1 mouse cellular context compared by ENCODE assay signal in the genomic region with DNA sequence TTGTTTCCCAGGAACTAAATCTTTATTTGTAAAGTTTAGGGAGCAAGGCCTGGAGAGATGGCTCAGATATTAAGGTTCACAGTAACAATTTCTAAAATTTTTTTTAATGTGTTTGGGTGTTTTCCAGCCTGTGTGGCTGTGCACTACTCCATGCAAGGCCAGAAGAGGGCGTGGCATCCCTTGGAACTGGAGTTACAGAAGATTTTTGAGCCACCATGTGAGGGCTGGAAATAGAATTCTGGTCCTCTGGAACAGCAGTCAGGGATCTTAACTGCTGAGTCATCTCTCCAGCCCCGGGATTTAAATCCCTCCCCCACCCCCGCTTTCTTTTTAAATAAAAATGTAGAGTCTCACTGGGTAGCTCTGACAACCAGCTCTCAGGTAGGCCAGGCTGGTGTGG.
TF ChIP-seq lines count a peak whose summit lies in the region.

No protein-coding gene starts in this region.

TF ChIP-seq in ES-E14, 5 proteins besides CTCF, POLR2A, EP300 and RAD21 (continued from another document):
- TF ChIP-seq ZNF384 (IDR thresholded peaks at IDR 0.05; ENCODE audit: low read depth, low read length): no peak
